Mouse (Mus musculus) urinary bladder, postnatal 10 days (tissue): Measurements from ENCODE around the gene Ifitm5.
"Not testable (repeated sequence)": the region's sequence is repeated elsewhere in the genome, so short reads cannot be mapped to it uniquely, and the experiment has no call there.

ENCODE experiments used
- DNase-seq: peaks from one replicate; pipeline ENCODE4 v3.0.0; 2022; ENCODE audit warnings: low spot score

Gene Ifitm5

DNA sequence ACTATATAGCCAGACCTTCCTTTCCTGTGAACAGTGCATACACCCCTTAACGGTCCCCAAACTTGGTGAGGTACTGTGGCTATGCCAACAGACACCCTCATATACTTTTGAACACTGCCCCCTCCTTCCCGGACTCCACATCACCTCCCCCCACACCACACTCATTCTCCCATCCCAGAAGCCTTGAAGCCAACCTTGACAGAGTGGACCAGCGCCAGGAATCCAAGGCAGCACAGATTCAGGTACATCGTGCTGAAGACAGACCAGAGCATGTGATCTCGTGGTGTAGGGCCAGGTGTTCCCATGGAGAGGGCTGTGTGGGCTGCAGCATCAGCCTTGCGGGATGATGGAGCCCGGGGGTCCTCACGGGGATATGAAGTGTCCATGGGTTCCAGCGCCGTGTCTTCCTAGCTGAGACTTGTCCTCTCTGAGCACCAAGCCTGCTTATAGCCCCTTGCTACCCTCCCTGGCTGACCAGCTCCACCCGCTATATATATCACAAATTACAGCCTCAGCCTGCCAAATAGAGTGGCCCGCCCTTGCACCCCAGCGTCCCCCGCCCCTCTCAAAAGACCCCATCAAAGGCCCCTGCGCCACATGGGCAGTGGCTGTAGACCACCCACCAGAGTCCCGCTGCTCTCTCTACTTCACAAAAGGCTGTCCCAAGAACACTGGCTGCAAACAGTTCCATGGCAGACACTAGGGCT, at the start of gene Ifitm5:
TSS of gene Ifitm5 (minus strand) at position 468 of the 707 bp plus-strand sequence.
- DNase-seq, result no peak

DNA sequence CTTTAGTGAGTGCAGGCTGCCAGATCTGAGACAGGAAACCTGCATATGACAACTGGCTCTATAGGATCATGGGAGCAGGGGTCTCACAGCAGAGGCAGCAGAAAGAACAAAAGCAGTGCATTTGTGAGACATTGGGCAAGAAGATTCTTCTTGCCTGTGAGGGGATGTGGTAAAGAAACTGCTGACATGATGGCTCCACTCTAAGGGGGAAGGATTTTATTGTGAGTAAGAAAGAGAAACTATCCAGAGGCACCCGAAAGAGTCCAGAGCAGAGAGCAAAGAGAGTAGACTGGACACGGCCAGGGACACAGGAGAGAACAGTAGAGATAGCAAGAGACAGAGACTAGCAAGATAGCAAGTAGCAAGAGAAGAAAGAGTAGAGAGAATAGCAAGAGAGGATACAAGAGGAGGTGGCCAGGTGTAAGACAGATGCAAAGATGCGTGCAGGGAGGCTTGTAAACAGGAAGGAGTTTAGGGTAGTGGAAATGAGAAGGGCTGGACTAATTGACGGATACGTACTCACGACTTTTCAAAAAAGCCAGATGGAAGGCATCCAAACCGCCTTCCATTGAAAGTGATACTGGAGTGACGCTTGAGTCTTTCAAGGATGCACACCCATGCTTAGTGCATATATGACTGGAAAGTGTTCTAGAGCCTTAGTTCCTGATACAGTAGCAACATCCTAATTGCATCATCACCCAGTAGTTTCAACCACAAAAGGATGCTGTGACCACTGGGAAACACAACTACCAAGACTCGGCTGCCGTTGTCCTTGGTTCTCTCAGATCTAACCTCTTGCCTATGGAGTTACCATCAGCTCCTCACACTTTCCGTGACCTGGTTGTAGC, 49.0 kb upstream of the Ifitm5 start:
- DNase-seq, result no peak

GRCm38 (mm10) chr7:140997817-140998216, 47.7 kb upstream of the Ifitm5 start:
- DNase-seq, result no peak

DNA sequence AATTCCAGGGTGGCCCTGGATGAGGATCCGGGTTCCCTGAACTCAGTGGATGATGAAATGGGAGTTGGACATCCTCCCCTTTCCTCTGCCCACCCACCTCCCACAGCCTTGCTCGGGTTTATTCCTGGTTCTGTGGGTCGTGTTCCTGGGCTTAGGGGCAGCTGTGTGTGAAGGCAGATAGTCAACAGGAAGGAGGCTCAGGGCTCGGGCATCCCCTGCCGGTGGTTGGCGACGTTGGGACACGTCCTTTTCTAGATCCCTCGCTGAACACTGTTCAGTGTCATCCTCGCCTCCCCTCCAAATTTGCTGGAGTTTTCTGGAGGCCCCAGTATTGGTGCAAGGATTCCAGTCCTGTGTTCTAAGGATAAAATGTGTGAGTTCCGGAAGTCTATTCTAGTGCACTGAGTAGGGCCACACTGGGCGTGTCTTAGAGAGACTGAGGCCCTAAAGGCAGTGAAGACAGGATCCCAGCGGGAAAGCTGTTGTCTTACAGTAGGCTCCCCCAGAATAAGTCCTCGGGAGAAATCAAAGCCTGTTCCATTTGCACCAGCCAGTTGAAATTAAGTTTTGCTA, 41.1 kb upstream of the Ifitm5 start:
- DNase-seq, result no peak

- DNase-seq, result no peak
Measured at GRCm38 (mm10) chr7:140990622-140991021, 40.5 kb upstream of the Ifitm5 start.

DNA sequence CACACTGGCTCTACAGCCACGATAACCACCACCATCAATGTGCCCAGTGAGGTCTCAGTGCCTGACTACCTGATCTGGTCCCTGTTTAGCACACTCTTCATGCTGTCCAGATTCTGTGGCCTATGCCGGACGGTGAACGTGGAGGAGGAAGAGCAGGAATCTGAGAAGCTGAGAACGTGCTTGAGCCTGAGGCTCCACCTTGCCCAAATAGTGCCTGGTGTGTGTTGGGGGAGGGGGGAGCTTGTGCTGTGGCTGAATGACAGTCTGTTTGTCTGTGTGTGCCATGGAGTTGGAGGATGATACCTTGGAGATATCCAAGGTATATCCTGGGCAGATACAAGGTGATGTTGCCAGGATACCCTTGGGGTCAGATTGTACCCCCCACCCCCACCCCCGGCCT, 40.1 kb upstream of the Ifitm5 start:
- DNase-seq, result no peak

DNA sequence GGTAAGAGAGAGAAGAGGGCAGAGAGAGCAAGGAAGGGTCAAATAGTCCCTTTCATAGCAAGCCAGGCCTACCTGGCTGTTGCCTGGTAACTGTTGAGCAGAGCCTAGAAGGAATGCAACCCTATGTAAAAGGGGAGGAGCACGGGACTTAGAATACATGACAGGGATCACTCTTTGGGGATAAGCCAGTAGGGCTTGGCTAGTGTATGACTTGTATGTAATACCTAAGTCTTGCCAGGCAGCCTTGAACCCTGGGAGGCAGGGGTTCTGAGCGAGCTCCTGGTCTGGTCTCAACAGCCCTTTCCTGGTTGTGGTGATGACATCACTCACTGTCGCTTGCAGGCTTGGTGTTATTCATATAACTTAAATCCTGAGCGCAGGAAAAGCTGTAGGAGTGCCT, 38.9 kb upstream of the Ifitm5 start:
- no peak for DNase-seq

- DNase-seq, result no peak
Measured at GRCm38 (mm10) chr7:140987182-140988138, 37.4 kb upstream of the Ifitm5 start.

GRCm38 (mm10) chr7:140982971-140983370, 32.9 kb upstream of the Ifitm5 start:
- no peak for DNase-seq

DNA sequence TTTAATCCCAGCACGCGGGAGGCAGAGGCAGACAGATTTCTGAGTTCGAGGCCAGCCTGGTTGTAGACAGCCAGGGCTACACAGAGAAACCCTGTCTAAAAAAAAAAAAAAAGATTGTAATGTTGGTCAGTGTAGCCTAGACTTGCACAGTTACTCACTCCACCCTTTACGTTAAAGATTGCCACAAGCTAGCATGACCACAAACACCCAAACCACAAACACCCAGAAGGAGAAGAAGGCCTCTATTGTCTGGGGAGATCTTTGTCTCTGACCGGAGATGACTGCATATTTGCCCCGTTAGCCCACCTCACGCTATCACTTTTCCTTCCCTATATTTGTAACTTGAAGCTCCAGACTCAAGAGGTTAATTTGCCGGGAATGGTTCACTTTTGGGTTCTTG, 31.6 kb upstream of the Ifitm5 start:
- DNase-seq, result no peak

DNA sequence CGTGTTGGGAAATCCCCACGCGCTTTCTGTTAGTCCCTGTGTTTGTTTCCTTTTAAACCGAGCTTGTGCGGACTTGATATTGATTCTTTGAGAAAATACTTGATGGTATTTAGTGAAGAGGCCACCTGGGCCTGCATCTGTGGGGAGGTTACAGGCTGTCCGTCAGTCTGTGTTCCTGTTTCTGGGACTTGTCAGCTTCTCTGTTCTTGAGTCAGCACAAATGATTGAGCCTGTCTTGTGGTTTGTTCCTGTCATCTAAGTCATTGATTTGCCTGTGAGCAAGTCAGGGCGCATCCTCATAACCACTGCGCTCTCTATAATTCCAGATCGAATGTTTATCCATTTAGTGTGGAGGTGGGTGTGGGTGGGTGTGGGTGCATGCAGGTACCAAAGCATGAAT, 26.6 kb upstream of the Ifitm5 start:
- not testable (repeated sequence) for DNase-seq

GRCm38 (mm10) chr7:140975465-140975864, 25.4 kb upstream of the Ifitm5 start:
- no peak for DNase-seq

- no peak for DNase-seq
Measured at GRCm38 (mm10) chr7:140974940-140975339, 24.8 kb upstream of the Ifitm5 start.

- no peak for DNase-seq
Measured at GRCm38 (mm10) chr7:140973396-140974165, 23.5 kb upstream of the Ifitm5 start.

DNA sequence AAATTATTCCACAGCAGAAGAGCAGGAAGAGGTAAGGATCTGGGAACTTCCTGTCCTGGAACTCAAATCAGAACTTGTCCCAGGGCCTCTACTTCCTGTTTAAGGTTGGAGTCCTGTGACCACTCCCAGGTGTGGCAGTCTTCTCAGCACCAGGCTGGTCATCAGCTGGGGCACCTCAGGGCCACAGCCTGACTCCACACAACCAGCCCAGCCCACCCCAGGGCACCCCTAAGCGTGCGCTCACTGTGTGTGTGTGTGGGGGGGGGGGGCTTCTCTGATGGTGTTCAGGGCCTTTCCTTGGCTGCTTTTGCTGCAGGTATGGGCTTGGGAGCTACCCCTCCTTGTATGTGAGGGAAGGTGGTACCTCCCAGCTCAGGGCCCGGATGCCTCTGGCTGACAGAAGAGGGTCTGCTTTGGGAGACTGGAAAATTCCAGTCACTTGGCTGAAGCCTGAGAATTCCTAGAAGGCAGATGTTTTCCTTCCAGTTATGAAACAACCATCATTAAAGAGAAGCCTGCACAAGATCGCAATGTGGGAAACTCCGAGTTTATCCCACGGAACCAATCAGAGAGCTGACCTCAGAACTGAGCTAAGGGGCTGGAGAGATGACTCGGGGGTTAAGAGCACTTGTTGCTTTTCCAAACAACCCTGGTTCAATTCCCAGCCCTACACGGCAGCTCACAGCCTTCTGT, 21.5 kb upstream of the Ifitm5 start:
- DNase-seq, result no peak

GRCm38 (mm10) chr7:140970931-140971330, 20.8 kb upstream of the Ifitm5 start:
- DNase-seq, result no peak

DNA sequence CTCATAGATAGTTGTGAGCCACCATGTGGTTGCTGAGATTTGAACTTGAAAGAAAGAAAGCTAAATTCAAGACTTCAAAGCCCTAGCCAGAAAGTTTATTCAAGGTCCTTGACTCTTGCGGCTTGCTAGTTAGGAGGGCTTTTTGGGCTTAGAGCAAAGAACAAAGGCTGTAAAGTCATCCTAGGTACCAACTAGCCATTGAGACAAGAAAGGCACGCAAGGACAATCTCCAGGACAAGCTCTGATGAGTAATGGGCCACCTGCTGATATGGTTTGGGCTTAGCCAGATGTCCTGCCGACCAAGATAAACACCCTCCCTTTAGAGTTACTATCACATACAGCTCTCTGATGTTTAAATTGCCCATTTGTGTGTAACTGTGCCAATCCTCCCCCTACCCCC, 18.6 kb upstream of the Ifitm5 start:
- DNase-seq, result not testable (repeated sequence)

DNA sequence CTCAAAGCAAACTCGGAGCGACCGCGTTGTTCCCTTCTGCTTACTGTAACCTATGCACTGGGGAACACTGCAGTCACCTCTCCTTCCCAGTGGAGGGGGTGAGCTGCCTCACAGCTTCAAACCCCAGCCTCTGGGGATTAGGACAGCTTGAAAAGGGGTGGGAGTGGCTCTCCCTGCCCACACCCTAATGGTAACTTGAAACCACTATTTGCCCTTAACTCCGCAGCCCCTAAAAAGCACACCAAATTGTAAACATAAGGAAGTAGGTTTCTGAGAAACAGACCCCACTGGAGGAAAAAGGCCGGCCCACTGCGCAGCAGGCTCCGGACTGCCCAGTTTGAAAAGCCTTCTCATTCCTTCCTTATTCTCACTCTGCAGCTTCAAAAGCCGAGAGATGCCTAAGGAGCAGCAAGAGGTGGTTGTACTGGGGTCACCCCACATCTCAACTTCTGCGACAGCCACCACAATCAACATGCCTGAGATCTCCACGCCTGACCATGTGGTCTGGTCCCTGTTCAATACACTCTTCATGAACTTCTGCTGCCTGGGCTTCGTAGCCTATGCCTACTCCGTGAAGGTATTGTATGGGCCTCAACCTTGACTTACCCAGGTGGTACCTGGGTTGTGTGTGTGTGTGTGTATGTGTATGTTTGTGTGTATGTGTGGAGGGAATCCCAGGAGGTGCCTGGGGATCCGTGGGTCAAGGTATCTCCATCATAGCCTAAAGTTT, 17.9 kb upstream of the Ifitm5 start:
- no peak for DNase-seq

- DNase-seq, result no peak
Measured at GRCm38 (mm10) chr7:140966921-140967320, 16.8 kb upstream of the Ifitm5 start, which contains the start of gene Ifitm1. Ifitm1 (plus strand) TSS chr7:140967221.

- no peak for DNase-seq
Measured at GRCm38 (mm10) chr7:140962733-140963132, 12.6 kb upstream of the Ifitm5 start.
